Mouse (Mus musculus) ovary, postnatal 10 days (tissue): Measurements from ENCODE around the gene Nubp2.

Experiments
- DNase-seq: peaks from one replicate; pipeline ENCODE4 v3.0.0; 2022; ENCODE audit warnings: low spot score

Gene Nubp2

DNA sequence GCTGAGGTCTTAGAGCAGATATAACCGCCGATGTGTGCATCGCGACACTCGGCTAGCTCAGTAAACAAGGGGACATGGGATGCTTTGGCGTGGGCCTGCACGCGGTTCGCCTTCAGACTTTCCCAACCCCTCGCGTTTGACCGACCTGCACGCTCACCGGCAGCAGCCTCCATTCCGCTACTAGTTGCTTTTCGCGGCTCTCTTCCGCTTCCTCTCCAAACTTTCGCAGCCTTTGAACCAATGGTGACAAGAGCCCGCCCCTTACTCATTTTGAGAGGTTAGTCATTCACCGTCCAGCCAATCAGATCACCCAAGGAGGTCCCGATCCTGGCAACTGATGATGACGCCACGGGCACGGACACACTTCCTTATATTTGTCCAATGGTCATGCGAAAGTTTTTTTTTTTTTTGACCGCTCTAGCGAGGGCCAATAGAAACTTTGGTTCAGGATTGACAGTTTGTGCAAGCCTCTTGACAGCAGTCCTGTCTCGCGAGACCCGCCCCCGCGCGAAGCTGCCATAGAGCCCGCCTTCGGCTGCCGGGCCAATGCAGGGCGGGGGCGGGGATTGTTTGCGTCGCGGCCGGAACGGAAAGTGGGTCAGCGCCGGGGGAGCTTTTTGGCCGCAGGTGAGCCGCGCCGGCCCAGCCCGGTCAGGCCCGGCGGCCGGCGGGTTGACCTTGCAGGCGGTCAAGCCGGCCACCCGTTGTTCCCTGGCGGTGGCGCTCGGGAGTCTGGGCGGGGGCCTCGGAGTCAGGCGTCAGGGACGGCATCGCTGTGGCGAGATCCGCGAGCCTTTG lies at the start of gene Nubp2, which contains the start of gene Spsb3:
Gene Nubp2, minus strand, starts transcription at position 216 of the 798 bp plus-strand sequence.
Gene Spsb3, plus strand, starts transcription at position 510 of the 798 bp plus-strand sequence.
- DNase-seq = peak; percentile 85

DNA sequence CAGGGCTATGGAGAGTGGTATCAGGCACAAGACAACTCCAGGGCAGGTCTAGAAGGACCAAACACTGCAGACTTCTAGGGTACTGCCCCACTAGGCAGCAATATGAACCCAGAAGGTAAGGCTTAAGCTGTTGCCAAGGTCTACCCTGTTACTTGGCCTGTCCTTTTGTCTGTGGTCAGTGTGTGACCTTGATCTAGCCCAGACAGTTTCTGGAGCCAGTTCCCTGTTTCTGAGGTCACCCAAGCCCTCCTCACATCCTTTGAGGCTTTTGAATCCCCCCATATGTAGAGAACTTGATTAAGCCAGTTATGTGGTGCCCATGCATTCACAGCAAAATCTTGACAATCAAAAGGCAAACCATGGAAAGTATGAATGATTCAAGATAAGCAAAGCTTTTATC lies 49.5 kb upstream of the Nubp2 start:
- no peak for DNase-seq

DNA sequence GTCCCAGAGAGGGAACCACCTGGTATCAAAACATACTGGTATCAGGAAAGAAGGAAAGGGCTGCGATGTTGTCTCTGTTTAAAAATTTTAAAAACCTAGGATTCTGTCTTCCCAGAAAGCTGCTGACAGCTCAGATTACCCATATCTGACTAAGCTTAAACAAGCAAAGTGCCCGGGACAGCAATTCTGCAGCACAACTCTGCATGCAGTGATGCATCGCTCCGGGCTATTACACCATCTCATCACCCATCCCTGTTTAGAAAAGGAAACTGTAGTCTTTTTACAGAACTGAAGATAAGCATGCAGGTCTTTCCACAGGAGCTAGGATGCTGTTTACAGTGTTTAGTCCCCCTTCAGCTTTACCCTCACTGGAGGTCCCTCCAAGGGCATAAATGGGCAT lies 48.8 kb upstream of the Nubp2 start:
- DNase-seq = no peak

- DNase-seq = no peak
These were observed 47.0 kb upstream of the Nubp2 start for GRCm38 (mm10) chr17:24933163-24933562.

GRCm38 (mm10) chr17:24932431-24932830 lies 46.3 kb upstream of the Nubp2 start:
- no peak for DNase-seq

- no peak for DNase-seq
These were observed 43.4 kb upstream of the Nubp2 start for GRCm38 (mm10) chr17:24929506-24929905.

GRCm38 (mm10) chr17:24923246-24923645 lies 37.1 kb upstream of the Nubp2 start:
- DNase-seq = no peak

- DNase-seq = no peak
These were observed 27.8 kb upstream of the Nubp2 start for GRCm38 (mm10) chr17:24913984-24914383.

- DNase-seq = no peak
These were observed 21.4 kb upstream of the Nubp2 start for GRCm38 (mm10) chr17:24907591-24907990.

DNA sequence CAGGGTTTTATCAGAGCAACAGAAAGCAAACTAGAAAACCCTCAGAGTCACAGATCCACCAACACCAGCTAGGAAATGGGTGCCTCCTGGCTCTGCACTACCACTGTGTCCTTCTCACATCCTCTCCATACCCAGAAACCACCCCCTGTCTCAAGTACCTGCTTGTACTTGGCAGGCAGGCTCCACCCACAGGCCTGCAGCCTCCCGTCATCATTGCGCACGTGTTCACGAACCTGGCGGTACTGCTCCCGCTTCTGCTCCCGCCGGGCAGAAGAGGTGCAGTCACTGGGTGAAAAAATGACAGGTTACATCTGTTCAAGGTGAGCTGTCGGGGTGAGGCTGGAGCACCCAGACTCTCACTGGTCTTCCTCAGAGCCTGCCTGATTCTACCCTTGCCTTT lies 17.6 kb upstream of the Nubp2 start:
- no peak for DNase-seq

DNA sequence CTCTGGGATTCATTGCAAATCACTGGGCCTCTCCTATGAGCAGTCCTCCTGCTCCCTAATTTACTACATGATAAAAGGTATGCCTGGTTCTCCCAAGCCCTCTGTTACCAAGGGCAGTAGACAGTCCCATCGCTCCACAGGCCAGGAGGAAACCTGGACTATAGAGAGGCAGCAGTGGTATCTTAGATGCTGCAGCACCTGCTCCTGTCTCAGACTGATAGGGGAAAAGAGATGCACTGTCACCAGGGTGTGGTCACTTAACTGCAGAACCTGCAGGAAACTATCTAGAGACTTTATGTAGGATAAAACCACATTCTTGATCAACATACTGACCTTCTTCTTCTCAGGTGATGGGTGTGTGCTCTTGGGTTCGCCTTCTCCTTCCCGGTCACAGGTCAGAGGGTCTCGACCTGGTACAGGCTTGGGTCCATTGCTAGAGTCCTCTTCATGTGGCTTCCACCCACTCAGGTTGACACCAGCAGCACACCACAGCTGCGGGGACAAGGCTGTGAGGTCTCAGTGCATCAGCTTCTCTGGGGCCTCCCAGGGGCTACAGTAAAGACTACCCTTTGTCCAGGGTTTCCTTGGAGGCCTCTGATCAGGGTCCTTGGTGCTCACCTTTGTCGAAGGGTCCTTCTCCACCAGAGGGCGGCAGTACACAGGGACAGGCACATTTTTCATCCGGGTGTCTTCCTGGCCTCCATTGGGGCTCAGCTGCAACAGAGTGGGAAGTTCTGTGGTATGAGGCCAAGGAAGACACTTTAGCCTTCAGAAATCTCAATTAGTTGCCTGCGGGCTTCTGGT lies 16.7 kb upstream of the Nubp2 start:
- no peak for DNase-seq

- no peak for DNase-seq
These were observed 16.0 kb upstream of the Nubp2 start for GRCm38 (mm10) chr17:24902124-24902523.

DNA sequence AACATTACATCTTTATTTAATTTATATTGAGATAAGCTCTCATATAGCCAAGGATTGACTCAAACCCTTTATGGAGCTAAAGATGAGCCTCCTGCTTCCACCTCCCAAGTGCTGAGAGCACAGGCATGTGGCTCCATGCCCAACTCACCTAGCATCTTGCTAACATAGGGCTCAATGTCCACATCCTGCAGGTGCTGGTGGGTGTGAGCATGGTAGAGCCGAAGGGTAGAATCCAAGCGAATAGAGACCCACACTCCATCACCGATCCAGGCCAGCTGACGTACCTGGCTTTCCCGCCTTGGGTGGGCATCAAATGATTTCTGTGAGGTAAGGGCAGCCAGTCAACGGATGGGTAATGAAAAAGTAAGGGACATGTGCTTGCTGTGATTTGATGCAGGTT lies 13.9 kb upstream of the Nubp2 start:
- no peak for DNase-seq

- DNase-seq = no peak
These were observed 13.0 kb upstream of the Nubp2 start for GRCm38 (mm10) chr17:24899153-24899552.

DNA sequence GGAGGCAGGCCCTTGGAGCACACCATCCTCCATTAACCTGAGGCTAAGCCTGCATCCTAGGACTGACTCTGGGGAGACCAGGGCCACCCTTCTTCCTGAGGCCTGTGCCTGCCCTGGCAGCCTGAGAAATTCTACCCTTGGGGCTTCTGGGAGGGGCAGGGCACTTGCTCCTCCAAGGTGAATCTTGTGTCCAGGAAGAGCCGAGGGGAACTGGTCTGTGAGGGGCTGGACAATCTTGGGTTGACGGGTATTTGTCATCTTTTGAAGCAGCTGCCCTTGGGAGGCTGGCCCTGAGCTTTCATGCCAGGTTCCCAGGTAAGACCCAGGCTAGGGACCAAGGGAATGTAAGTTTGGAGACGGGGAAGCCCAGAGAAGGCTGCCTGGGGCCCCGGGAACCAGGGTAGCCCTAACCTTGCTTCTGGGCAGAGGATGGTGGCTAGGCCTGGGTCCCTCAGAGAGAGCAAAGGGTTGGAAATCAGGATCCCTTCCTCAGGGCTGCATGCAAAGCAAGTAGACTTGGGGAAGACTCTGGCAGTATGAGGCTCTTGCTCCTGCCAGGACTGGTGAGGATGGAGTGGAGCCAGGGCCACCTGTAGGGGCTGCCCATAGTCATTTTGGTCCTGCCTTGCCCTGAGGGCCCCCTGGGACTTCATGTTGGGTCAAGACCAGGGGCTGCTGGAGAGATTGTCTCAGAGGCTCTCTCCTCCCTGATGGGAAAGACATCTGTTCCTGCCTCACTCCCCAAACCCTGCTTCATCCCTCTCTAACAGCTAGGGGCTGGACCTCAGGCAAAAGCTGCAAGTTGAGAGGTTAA lies 12.1 kb upstream of the Nubp2 start:
- DNase-seq = no peak

- no peak for DNase-seq
These were observed 11.5 kb upstream of the Nubp2 start for GRCm38 (mm10) chr17:24897600-24897999.

DNA sequence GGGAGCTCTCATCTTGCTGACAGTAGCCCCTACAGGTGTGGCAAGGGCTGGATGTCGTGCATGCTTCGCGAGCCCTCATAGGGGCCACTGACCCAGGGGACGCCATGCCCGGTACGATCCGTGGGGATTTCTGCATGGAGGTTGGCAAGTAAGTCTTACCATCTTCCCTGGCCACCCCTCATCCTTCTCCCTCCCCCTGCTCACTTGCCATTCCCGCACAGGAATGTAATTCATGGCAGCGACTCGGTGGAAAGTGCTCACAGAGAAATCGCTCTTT lies 10.8 kb upstream of the Nubp2 start:
- DNase-seq = no peak

DNA sequence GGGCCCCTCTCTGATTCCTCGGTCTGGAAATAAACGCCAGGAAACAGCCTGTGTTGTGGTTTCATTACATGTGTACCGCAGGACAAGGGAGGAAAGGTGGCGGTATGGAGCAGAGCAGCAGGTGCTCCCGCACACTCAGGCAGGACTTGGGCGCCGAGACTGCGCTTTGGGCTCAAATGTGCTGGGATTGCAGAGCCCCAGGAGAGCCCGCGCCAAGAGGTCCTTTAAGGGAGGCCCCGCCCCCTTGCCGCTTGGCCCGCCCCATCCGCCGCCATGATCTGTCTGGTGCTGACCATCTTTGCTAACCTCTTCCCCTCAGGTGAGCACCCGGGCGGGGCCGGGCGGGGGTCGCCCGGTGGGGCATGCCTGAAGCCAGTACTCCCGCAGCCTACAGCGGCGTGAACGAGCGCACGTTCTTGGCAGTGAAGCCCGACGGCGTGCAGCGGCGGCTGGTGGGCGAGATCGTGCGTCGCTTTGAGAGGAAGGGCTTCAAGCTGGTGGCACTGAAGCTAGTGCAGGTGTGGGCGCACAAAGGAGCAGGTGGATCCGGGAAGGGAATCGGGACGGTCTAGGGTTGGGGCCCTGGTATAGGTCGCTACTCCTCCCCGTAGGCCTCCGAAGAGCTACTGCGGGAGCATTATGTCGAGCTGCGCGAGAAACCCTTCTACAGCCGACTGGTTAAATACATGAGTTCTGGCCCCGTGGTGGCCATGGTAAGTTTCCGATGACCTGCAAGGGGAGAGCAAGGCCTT lies 10.3 kb upstream of the Nubp2 start, which contains the start of gene Nme3:
Gene Nme3, plus strand, starts transcription at position 260 of the 752 bp plus-strand sequence.
- DNase-seq = peak; percentile 38

- DNase-seq = no peak
These were observed 9.6 kb upstream of the Nubp2 start for GRCm38 (mm10) chr17:24895571-24896240.

DNA sequence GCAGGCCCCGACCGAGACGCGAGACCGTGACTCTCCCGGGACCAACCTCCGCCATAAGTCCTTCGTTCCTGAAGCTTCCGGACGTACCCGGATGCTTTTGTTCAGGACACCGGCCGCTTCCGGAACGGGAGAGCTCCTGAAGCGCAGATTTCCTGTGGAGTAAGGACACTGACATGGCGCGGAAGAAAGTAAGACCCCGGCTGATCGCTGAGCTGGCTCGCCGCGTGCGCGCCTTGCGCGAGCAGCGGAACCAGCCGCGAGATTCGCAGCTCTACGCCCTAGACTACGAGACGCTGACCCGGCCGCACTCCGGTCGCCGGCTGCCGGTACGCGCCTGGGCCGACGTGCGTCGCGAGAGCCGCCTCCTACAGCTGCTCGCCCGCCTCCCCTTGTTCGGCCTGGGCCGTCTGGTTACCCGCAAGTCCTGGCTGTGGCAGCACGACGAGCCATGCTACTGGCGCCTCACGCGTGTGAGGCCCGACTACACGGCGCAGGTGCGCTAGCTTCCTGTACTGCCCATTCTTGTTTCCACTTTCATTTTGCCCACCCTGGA lies 8.9 kb upstream of the Nubp2 start, which contains the start of the genes Eme2 and Mrps34:
Gene Eme2, minus strand, starts transcription at position 93 of the 553 bp plus-strand sequence.
Gene Mrps34, plus strand, starts transcription at position 122 of the 553 bp plus-strand sequence.
- peak; percentile 56 for DNase-seq
